Mouse (Mus musculus): ENCODE data around the gene Hoxc5.

Gene Hoxc5

GRCm38 (mm10) chr15:102990461-102991397 is 23.5 kb downstream of the Hoxc5 start, which contains the start of gene Hoxc8:
Gene Hoxc8 (plus strand): TSS chr15:102990607.
- no peak for DNase-seq (ENCODE audit: low spot score in 2 of 2)

- no peak for DNase-seq (ENCODE audit: low spot score in 2 of 2)
These were observed 24.5 kb downstream of the Hoxc5 start for GRCm38 (mm10) chr15:102991782-102992181.

- no peak for DNase-seq (ENCODE audit: low spot score in 2 of 2)
These were observed 25.0 kb downstream of the Hoxc5 start for GRCm38 (mm10) chr15:102992206-102992605.

- DNase-seq (ENCODE audit: low spot score in 2 of 2) = no peak
These were observed 25.6 kb downstream of the Hoxc5 start for GRCm38 (mm10) chr15:102992863-102993262.

- no peak for DNase-seq (ENCODE audit: low spot score in 2 of 2)
These were observed 29.3 kb downstream of the Hoxc5 start for GRCm38 (mm10) chr15:102996548-102996947.

- no peak for DNase-seq (ENCODE audit: low spot score in 2 of 2)
These were observed 30.2 kb downstream of the Hoxc5 start for GRCm38 (mm10) chr15:102997431-102997830.

- DNase-seq (ENCODE audit: low spot score in 2 of 2) = no peak
These were observed 30.7 kb downstream of the Hoxc5 start, which contains the start of gene Hoxc6 for GRCm38 (mm10) chr15:102997939-102998355. Gene Hoxc6 (plus strand): TSS chr15:102998257.

GRCm38 (mm10) chr15:102998608-102999182 is 31.5 kb downstream of the Hoxc5 start:
- DNase-seq (ENCODE audit: low spot score in 2 of 2) = no peak

- DNase-seq (ENCODE audit: low spot score in 2 of 2) = peak in 1 of 2 experiments; percentile 74
These were observed 32.1 kb downstream of the Hoxc5 start for GRCm38 (mm10) chr15:102999183-102999831.

GRCm38 (mm10) chr15:102999955-103000354 is 32.7 kb downstream of the Hoxc5 start:
- DNase-seq (ENCODE audit: low spot score in 2 of 2) = no peak

GRCm38 (mm10) chr15:103000501-103000901 is 33.3 kb downstream of the Hoxc5 start:
- DNase-seq (ENCODE audit: low spot score in 2 of 2) = no peak

- no peak for DNase-seq (ENCODE audit: low spot score in 2 of 2)
These were observed 34.1 kb downstream of the Hoxc5 start for GRCm38 (mm10) chr15:103001370-103001769.

- no peak for DNase-seq (ENCODE audit: low spot score in 2 of 2)
These were observed 34.9 kb downstream of the Hoxc5 start for GRCm38 (mm10) chr15:103002156-103002555.

- no peak for DNase-seq (ENCODE audit: low spot score in 2 of 2)
These were observed 35.7 kb downstream of the Hoxc5 start for GRCm38 (mm10) chr15:103002821-103003448.

GRCm38 (mm10) chr15:103005308-103005707 is 38.1 kb downstream of the Hoxc5 start:
- no peak for DNase-seq (ENCODE audit: low spot score in 2 of 2)

- DNase-seq (ENCODE audit: low spot score in 2 of 2) = no peak
These were observed 38.6 kb downstream of the Hoxc5 start for GRCm38 (mm10) chr15:103005797-103006196.

- no peak for DNase-seq (ENCODE audit: low spot score in 2 of 2)
These were observed 39.1 kb downstream of the Hoxc5 start for GRCm38 (mm10) chr15:103006326-103006725.

GRCm38 (mm10) chr15:103009265-103010111 is 42.2 kb downstream of the Hoxc5 start:
- no peak for DNase-seq (ENCODE audit: low spot score in 2 of 2)

GRCm38 (mm10) chr15:103010112-103010846 is 43.0 kb downstream of the Hoxc5 start:
- DNase-seq (ENCODE audit: low spot score in 2 of 2) = no peak
